Mouse (Mus musculus) CH12.LX (cell line): ENCODE measurements at regions not wholly inside any gene's neighbourhood (a gene's known extent, or its start where the extent isn't known, plus 50 kb on each side); places are given as distances from the start of the nearest gene placed in this dataset.

Experiments used
- CTCF ChIP-seq, 2 experiments: IDR thresholded peaks in 1 of 2; conservative IDR thresholded peaks in 1 of 2; 2 replicates each; pipeline ENCODE4 v1.5.1; 2011 to 2012; ENCODE audit warnings: low read depth in 2 of 2, low read length in 2 of 2, improper control_type of control experiment in 1 of 2, inconsistent platforms in 1 of 2, mild to moderate bottlenecking in 1 of 2, moderate library complexity in 1 of 2
- KAT2A ChIP-seq: IDR thresholded peaks from 2 replicates; pipeline ENCODE4 v1.6.1; 2012; ENCODE audit warnings: low read length, improper control_type of control experiment, inconsistent platforms; ENCODE audit not compliant: insufficient replicate concordance
- MAFK ChIP-seq: IDR thresholded peaks from 2 replicates; pipeline ENCODE4 v1.6.1; 2011; ENCODE audit warnings: low read length, improper control_type of control experiment; ENCODE audit not compliant: insufficient replicate concordance
- NRF1 ChIP-seq: IDR thresholded peaks from 2 replicates; pipeline ENCODE4 v1.6.1; 2014; ENCODE audit warnings: low read depth, mild to moderate bottlenecking, inconsistent platforms, low read length, improper control_type of control experiment, moderate library complexity
- POLR2A ChIP-seq: IDR thresholded peaks from 2 replicates; pipeline ENCODE4 v1.6.1; 2011; ENCODE audit warnings: low read depth, mild to moderate bottlenecking, improper control_type of control experiment, low read length
- TCF12 ChIP-seq: IDR thresholded peaks from 2 replicates; pipeline ENCODE4 v1.6.1; 2014; ENCODE audit warnings: low read depth, mild to moderate bottlenecking, inconsistent platforms, low read length, improper control_type of control experiment
- ZMIZ1 ChIP-seq: IDR thresholded peaks from 2 replicates; pipeline ENCODE4 v1.6.1; 2012; ENCODE audit warnings: low read depth, mild to moderate bottlenecking, inconsistent platforms, low read length, improper control_type of control experiment

DNA sequence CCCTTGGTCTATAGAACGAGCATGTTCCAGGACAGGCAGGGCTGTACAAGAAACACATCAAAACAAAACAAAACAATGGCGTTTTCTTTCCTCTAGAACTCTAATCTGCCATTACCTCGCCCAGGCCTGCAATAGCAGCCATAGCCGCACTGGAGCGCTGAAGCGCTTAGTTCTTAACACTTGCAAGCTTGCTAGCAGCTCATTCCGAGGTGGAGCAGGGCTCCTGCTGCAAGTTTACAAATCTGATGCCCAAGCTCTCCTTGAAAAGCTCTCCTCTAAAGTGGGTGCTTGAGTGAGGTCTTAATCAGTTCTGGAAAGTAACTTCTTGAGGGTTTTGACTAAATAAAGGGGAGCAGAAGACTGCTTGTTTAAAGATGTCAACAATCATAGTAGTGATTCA, 127.2 kb upstream of the Gm9833 start:
- TF ChIP-seq POLR2A (no peak), CTCF (conservative IDR thresholded peaks at IDR 0.05 in 1 of 2, IDR thresholded peaks at IDR 0.05 in 1 of 2; ENCODE audit: low read depth in 2 of 2, low read length in 2 of 2) (peak in 1 of 2 experiments; percentile 31; a peak in 2 of 4 replicates), KAT2A (no peak), NRF1 (no peak), MAFK (no peak), TCF12 (no peak), ZMIZ1 (no peak)
